Mouse (Mus musculus) right cerebral cortex, postnatal 10 days (tissue): ENCODE measurements around the gene Tti1.

Source experiments
- DNase-seq, 2 experiments: peaks; one replicate each; pipeline ENCODE4 v3.0.0; 2021; ENCODE audit warnings: low spot score in 2 of 2

Tti1 gene

DNA sequence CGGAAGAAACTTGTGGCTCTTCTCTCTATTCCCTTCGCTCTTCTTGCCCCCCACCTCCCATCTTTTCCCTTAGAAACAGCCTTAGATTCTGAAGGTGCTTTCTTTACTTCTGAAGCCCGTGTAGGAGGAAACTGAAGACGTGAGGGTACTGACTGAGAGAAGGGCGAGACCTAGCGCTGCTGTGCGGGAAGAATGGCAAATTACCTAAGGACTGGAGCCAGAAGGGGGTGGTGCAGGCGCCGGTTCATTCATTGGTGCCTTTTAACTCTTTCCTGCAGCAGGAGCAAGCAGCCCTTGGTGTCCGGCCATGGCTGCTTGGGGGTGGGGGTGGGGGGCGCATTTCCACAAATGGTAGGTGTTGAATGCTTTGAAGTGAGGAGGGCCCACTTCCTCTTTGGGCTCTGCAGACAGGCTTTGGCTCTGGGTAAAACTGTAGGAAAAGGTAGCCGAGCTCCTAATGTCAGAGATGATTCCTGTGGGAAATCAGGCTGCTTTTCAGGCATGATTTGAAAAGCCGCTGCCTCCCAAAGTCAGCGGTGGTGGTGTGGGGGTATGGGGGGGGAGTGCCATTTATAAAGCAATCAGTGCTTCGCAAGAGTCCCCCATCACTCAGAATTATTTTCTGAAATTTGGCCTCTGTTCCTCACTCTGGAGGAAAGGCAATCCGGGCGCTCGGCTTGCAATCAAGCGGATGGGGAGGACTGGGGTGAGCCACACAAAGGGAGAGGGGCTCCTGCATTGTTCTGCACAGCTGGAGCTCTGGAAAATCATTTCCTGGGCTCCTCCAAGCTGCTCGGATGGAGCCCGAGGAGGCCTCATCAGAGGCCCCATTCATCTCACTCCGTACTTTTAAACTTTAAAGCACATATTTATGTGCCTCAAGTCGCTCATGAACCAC, 53.4 kb downstream of the Tti1 start:
- no peak for DNase-seq

DNA sequence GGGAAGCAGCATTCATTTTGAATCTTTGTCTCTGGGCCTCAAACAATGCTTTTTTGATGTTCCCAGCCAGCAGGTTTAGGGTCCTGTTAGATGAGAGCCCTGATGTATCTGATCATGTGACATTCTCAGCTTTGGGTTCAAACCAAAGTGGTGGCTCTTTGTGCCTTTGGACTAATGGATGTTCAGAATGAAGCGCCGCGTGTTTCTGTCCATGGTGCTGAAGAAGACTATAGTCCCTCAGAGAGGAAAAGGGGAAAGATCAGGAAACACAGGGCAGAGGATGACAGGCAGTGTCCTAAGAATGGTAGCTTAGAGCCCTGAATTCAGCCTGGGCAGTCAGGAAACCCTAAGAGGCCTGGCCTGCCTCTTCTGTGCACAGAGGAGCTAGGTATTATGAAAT, 57.6 kb downstream of the Tti1 start:
- DNase-seq: no peak

DNA sequence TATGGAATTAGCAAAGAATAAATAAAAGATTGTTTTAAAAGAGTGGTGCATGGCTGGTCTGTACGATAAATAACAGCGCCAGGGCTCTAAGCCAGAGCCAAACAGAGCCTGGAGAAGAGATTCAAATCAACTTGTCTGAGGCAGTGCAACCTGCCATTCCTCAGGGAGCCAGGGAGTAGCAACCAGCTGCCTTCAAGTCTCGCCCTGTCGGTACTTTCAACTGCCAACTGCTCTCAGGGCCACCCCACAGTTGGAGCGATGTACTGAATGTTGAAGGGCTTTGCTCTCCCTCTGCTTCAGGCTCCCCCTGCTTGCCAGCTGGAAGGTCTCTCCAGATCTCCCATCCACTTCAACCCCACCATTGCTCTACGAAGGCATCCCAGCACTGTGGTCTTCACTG, 58.1 kb downstream of the Tti1 start:
- no peak for DNase-seq

DNA sequence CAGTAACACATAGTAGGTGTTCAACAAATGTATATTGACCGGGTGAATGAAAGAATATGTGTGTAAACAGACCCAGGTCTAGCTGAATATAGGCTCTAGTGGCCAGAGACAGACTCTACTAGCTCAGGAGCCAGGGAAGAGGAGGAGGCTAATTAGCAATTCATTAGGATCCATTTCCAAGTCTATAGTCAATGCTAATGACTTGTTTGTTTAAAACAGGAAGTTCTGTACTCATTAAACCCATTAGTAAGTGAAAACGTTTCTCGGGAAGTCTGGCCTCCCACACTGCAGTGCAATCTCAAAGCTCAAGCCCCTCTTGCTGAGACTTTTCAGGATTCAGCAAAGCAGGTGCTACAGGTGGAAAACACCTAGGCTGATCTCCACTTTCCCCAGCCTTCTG, 60.4 kb downstream of the Tti1 start:
- no peak for DNase-seq

DNA sequence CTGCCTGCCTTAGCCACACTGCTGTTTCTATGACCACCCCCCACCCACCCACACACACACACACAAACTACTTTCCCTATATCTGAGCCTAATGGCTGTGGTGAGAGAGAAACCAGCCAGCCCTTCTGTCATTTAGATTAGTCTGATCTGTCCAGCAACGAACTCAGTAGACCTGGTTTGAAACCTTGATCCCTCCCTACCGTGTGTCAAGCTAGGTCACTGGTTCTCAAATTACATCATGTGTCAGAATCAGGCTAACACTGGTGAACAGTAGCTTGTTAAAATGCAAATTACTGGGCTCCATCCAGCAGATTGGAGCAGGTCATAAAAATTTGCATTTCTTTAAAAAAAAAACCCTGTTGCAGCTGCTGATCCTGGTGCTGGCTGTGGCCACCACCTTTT, 70.5 kb downstream of the Tti1 start:
- no peak for DNase-seq

DNA sequence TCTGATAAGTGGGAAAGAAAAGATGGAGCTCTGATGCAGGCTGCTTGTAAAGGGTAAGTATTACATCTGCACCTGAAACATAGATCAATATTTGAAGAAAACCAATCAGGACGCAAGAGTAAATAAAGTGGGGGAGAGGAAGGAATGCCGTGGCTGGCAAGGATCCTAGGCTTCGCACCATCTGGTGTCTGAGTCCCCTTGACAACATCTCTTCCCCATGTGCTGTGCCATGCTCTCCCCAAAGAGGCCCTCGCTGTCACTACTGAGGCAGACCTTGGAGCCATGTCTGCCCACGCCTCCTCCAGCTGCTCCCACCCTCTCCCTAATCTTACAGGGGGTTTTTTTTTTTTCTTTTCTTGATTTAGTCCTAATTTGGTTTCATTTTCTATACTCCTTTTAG, 74.3 kb downstream of the Tti1 start:
- DNase-seq: peak; percentile 66 to 71

DNA sequence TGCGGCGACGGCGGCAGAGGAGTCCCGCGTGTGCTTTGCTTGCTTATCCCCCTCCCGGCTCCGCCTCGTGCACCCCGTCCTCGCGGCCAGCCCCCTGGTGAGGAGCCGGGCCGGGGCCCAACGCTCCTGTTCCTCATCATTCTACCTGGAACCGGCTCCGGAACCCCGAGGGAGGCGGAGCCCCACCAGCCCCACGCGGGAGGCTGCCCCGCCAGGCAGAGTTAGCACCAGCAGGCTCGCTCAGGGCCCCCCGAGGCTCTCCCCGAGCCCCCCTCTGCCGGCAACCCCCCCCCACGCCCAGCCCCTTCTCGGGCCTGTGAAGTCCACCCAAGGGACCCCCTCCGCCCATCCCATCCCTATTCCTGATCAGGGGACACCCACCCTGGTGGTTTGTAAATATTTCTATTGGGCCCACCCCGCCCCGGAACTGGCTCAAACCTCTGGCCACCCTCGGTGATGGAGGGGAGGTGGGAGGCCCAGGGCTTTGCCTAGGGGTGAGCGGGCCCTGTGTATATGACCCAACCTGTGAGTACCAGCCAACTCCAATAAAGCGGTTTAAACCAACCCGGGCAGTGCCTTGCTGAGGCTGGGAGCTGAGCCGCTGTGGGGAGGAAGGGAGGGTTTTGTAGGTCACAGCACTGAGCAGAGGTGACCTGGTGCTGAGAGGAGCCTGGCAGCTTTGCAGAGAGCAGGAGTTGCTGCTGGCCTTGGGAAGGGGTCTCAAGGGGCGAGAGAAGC, 83.9 kb downstream of the Tti1 start:
- peak in 1 of 2 experiments; percentile 20 for DNase-seq

DNA sequence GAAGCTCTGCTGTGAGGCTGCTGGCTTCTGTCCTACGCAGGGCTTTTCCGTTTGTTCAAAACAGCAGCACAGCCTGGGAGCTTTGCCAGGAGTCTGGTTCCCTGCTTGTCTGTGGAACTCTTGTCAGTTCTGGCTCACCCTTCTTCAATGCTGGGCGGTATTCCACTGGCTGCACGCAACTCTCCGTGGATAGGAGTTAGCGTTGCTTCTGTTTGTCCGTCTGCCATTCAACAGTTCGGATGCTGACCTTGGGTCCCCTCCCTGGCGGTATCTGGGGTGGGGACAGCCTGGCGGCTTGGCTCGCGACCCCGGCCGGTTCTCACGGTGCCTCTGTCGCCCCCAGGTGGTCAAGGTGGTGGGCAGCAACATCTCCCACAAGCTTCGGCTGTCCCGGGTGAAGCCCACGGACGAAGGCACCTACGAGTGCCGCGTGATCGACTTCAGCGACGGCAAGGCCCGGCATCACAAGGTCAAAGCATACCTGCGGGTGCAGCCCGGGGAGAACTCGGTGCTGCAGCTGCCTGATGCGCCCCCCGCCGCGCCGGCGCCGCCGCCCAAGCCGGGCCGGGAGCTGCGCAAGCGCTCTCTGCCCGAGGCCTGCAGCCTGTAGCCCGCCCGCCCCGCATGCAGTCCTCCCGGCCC, 84.6 kb downstream of the Tti1 start:
- peak; percentile 93 to 95 for DNase-seq

DNA sequence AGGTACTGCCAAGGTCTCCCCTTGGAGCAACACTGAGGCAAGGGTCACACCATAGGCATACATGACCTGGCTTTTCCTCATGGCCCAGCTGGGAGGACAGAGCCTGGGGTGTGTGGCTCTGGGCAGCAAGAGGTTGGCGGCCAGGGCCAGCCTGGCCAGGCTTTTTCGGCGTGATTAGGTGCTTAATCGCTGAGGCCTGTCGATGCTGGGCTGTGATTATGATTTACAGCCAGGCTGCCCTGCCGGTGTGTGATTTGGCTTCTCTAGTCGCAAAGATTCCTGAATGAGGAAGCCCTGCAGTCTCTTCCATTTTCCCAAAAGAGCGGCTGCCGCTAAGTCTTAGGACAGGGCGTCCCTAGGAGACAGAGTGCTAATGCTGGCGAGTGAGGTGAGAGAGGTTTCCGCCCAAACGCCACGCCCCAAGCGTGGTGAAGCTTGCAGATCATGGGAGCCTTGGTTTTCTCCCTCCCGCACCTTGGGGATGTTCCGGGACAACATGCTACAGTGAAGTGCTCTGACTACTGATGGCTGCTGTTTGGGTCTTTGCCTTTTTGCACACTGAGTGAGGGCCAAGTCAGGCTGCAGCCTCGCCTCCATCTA, 87.5 kb downstream of the Tti1 start:
- DNase-seq: peak in 1 of 2 experiments; percentile 26

DNA sequence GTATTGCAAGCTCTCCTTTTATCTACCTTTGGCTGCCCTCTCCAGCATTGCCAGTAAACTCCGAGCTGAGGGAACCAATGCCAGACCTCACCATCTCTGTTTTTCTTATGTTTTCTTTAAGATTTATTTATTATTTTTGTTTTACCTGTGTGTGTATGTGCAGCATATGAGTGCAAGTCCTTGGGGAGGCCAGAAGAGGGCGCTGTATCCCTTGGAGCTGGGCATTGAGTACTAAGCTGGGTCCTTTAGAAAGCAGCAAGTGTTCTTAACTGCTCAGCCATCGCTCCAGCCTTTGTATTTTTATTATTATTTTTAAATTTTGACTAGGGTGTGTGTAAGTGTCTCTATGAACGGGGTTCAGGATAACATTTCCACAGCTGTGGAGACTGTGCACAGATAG, 91.6 kb downstream of the Tti1 start:
- no peak for DNase-seq

DNA sequence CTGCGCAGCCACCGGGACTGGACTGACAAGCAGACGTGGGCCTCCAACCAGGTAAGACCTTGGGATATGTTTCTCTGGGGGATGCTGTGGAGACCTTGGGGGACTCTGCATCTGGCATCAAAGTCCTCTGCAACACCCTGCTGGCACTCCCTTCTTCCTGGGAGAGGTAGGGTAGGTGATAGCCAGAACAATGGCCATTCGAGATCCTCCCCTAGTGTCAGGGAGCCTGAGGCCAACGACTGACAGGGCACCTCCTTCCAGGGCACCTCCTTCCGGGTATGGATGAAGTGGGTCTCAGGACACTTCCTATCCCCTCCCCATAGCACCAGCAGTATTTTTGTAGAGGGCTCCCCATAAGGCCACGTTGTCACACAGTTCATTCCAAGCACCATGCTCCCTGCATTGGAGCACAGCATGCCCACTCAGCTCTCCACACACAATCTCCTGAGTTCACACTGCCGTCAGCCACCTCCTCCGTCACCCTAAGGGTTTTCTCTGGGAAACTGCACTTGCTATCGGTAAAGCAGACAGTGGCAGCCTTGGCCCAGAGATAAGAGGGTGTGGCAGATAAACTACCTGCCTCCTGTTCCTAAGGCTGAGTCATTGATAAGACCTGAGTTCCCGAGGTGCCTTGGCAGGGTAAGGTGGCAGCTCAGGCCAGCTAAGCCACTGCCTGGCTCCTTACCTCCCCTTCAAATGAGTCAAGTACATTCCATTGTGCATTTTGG, 92.6 kb downstream of the Tti1 start:
- DNase-seq: no peak

DNA sequence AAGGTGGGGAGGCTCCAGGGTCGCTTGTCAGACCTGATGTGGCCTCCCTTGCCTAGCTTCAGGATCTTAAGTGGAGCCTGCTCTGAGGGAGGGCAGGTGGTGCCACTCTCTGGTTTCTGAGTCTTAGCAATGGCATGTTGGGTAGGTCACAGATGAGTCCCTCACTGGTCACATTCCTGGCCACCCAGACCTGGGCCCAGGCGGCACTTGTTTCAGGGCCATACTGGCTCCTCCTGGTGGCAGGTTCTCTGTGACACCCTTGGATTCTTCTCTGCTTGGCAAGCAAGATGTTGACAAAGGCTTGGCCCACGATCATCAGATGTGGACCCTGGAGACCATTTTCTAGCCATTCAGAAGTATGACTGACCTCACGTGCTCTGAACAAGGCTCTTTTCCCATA, 95.6 kb downstream of the Tti1 start:
- no peak for DNase-seq
